Mouse (Mus musculus): ENCODE measurements around the gene Ripk4. TPM values are rescaled to one million over a fixed set of nuclear protein-coding genes. Genes with fewer than 3 reads are reported as not detected.

Ripk4 gene
- total RNA-seq, 1 experiment from 2014 or later, result not detected

DNA sequence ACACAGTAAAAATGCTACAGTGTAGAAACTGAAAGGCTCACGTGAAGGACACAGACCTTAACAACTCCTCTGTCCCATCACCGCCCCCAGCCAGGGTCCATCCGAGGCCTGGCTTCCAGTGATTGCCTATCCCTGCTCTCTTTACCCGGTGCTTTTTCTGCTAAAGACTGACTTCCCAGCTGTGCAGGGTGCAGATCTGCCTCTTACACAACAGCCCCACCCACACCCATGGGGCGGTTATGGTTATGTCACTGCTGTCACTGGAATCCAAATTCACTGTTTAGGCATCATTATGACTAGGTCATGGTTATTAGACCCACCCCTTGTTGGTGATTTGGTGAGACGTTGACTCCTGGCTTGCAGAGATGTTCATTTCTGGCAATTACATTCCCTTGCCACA lies 25.6 kb downstream of the Ripk4 start:
- ATAC-seq (replicated peaks; ENCODE audit: low read depth, poor library complexity, severe bottlenecking), result no peak

DNA sequence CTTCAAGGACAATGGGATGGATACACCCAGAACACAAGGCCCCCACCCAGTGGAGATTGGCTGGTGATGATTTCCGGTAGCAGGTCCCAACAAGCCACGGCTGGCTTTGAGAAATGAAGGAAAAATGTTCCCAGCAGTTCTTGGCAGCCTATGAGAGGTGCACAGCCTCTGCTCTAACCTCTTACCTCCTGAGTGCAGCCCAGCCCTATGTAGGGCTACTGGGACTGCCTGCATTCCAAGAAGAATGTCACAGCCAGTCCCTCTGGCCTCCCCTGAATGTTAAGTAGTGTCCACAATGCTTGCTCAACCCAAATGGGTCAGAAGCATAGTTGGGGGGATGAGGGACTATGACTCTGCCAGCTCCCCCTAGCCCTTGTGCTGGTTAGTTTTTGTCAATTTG lies 27.0 kb downstream of the Ripk4 start:
- no peak for ATAC-seq (replicated peaks; ENCODE audit: low read depth, poor library complexity, severe bottlenecking)

DNA sequence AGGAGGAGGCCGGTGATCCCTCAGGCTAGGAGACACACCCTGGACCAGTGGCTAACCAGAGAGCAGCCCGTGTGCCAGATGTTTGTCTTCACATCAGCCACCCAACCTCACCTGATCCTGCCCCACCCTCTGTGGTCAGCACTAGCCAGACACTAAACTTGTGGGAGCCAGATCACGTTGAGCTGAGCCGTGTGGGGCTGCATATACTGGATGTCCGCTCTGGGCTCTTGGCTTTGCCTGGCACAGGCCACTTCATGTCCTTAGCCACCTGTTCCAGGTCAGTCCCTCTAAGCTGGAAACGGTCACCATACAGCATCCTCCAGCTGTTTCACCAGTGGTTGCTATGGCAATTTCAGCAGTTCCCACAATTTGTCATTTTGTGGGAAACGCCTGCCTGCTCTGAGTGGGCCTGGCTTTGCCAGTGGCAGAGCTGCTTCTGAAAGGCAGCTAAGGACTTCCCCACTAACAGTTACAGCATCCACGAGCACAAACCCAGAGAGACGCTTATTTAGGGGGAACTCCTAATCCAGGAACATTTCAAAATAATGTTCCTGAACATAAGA lies 28.7 kb downstream of the Ripk4 start:
- ATAC-seq (replicated peaks; ENCODE audit: low read depth, poor library complexity, severe bottlenecking), result no peak

DNA sequence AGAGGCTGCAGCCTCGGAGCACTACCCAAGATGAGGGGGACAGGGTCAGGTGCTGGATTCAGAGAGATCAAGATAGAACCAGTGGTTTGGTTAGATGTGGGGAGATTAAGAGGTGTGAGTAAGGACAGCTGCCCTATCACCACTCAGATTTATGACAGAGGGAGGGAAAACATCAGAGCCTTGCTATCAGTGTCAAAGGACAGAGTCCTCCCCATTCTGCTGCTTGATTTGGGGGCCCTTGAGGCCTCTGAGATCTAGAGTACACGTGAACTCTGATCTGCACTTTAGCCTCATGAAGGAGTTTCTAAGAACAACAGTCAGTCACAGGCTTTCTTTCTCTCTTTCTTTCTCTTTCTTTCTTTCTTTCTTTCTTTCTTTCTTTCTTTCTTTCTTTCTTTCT lies 30.0 kb downstream of the Ripk4 start:
- no peak for ATAC-seq (replicated peaks; ENCODE audit: low read depth, poor library complexity, severe bottlenecking)

DNA sequence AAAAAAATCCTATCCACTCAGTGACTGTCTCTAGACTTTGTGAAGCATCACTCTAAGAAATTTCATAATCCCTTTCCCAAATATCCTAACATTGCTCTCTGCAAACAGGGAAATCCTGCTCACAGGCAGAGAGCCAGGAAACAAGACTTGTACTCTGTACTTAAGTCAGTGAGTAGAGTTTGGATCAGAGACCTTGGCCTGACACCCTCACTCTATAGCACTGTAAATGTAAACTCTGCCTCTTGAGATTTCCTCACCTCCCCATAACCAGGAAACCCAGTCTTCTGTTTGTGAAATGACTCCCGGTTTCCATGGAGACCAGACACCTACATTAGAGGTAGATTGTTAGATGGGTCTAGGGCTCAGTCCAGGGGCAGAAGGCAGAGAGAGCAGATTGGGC lies 33.3 kb downstream of the Ripk4 start:
- ATAC-seq (replicated peaks; ENCODE audit: low read depth, poor library complexity, severe bottlenecking), result no peak

DNA sequence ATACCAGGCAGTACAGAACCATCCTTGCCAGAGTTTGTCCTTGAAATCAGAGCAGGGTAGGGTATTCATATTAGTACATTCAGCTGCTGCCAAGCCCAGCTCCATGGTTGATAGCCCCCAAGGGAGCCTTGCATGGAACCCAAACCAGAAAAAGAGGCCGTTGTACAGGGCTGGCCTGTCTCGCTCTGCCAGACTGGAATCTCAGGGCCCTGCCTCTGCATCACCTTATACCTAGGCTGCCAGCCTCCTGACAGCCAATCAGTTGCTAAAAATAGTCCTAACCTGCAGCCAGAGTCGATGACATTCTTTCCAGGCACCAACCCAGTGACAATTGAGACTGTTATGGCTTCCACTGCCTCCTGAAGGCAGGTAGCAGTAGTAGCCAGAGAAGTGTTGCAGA lies 37.2 kb downstream of the Ripk4 start:
- ATAC-seq (replicated peaks; ENCODE audit: low read depth, poor library complexity, severe bottlenecking), result no peak

DNA sequence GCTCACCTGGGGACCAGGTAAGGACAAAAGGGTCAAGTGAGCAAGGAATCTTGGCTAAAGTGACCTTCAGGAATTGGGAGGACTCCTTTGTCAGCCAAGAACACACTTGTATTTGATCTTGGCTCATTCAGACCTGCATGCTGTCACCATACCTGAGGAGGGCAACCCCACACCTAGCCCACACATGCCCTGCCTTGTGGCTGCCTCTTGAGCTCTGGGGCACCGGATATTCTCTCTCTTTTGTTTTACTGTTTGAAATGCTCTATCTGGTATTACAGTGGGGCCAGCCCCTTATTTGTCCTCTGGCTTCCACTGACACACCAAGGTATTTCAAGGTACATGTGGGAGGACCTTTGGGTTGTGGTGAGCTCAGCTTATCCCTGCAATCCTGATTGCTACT lies 43.5 kb downstream of the Ripk4 start:
- ATAC-seq (replicated peaks; ENCODE audit: low read depth, poor library complexity, severe bottlenecking), result no peak

DNA sequence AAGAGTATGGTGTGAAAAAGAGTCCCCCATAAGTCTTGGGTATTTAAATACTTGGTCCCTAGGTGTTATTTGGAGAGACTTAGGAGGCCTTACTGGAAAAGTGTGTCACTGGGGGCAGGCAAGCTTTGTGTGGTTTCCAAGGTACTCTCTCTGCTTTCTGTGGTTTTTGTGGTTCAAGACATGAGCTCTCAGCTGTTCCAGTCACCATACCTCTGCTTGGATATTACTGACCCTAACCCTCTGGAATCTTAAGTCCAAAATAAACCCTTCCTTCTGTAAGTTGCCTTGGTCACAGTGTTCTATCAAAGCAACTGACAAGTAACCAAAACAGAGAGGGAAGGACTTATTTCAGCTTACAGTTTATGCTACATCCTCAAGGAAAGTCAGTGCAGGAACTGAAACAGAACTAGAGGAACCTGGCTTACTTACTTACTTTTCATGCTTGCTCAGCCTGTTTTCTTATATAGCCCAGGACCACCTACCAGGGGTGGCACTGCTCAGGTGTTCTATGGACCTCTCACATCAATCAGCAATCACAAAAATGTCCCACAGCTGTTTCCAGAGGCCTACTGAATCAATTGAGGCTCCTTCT lies 44.1 kb downstream of the Ripk4 start:
- peak; percentile 58 for ATAC-seq (replicated peaks; ENCODE audit: low read depth, poor library complexity, severe bottlenecking)

DNA sequence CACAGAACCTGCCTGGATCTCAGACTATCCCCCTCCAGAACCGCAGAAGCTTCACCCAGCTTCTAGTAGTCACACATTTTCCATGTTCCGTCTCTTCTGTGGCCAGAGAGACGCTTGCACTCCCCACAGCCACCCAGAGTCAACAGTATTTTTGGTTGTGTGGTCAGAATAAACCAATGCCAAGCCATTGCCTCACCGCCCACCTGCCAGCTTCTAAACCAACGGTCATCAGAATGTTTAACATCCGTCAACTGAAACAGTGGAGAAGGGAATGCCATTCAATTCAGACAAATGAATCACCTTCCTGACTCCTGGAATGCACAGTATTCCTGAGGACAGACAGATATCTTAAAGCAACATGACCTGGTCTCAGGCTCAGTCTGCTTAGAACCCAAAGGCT lies 47.0 kb downstream of the Ripk4 start:
- no peak for ATAC-seq (replicated peaks; ENCODE audit: low read depth, poor library complexity, severe bottlenecking)

DNA sequence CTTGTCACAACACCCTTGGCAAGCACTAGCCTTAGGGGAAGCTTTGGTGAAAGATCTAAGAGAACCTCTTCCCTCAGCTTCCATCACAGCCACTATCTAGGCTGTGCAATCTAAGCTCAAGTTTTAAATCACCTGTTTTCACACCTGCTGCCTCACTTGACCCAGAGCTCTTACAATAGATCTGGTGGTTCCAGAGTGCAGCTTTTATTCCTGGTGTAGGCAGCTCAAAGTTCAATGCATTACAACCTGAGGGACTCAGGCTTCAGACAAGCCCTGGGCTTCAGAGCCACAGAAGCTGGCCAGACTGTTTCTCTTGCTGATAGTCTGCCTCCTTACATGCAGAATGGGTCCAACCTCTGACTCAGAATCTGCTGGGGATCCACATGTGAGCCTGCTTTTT lies 51.5 kb downstream of the Ripk4 start:
- ATAC-seq (replicated peaks; ENCODE audit: low read depth, poor library complexity, severe bottlenecking), result no peak

DNA sequence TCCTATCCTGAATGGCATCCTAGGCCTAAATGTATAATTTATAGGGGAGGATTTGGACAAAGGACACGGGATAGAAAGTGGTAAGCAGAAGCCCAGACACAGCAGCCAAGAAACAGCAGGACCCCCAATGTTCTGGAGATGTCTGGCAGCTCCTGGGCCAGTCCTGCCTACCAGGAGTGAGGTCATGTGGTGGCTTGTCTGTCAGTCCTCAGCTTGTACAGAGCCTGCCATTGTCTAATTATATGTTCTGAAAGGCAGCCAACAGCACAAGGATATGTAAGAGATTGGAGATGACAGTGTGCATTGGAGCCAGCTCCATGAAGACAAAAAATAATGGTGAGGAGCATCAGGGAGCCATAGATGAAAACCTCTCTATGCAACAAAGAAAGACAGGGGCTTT lies 61.7 kb downstream of the Ripk4 start:
- ATAC-seq (replicated peaks; ENCODE audit: low read depth, poor library complexity, severe bottlenecking), result no peak

DNA sequence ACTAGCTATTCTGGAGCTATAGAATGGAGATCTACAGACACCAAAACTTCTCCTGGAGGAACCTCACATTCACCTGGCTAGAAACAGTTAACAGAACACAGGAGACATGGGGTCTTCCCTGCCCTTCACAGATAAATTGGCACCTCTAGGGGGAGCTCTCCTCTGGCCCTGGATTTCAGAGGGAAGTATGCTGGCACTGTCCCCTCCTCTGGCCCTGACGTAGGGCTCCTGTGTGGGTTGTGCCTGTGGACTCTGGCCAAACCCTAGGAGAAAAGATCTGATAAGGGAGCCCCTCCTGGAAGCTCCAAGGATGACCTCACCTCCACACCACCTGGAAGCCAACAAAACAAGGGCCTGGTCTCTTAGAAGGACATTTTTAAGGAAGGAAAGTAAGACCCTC lies 65.8 kb downstream of the Ripk4 start:
- peak; percentile 84 for ATAC-seq (replicated peaks; ENCODE audit: low read depth, poor library complexity, severe bottlenecking)

DNA sequence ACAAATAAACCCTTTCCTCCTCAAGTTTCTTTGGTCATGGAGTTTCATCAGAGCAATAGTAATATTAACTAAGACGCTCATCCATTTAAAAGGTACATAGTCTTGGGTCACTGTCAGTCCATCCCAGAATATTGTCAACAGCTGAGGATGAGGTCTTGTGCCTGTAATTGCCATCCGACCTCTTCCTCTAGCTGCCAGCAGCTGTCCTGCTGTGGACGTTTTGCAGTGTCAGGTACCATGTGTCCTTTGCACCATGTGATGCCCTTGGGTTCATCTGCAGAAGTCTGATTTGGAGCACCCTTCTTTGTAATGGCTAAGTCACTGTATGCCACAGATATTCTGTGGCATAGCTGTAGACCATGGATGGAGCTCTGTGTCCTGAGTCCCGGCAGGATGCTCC lies 67.9 kb downstream of the Ripk4 start:
- no peak for ATAC-seq (replicated peaks; ENCODE audit: low read depth, poor library complexity, severe bottlenecking)

Other genes with a start within 250 kb of the Ripk4 start
- 0.96 TPM in 1 of 2 replicates, not detected in the other for gene Fam3b, start 249.0 kb downstream of the Ripk4 start, total RNA-seq (2017)
- gene Tmprss2, start 152.6 kb downstream of the Ripk4 start, total RNA-seq (2017), result not detected in 2 replicates
- 6.4 and 16.6 TPM in 2 replicates for gene Prdm15, start 88.1 kb upstream of the Ripk4 start, total RNA-seq (2017)
- 20.3 and 29.3 TPM in 2 replicates for gene C2cd2, start 198.8 kb upstream of the Ripk4 start, total RNA-seq (2017)
- gene Zbtb21, start 198.8 kb upstream of the Ripk4 start, total RNA-seq (2017), result 14.7 and 20.9 TPM in 2 replicates
- 38.6 and 43.5 TPM in 2 replicates for gene B230307C23Rik, start 233.5 kb upstream of the Ripk4 start, total RNA-seq (2017)

Data from common myeloid progenitor, adult 5-6 weeks (primary cell).